Mouse (Mus musculus): ENCODE data around the gene Gpank1. TPM values are rescaled to one million over a fixed set of nuclear protein-coding genes. Genes with fewer than 3 reads are reported as not detected.

Gpank1 gene
- polyA plus RNA-seq, 2 experiments from 2014 or later = 60.4 to 70.2 TPM

- no peak for ATAC-seq
Measured at GRCm38 (mm10) chr17:35162121-35162520, 40.9 kb downstream of the Gpank1 start.

- ATAC-seq = no peak
Measured at GRCm38 (mm10) chr17:35162730-35163129, 41.5 kb downstream of the Gpank1 start.

- ATAC-seq = no peak
Measured at GRCm38 (mm10) chr17:35163326-35164081, 42.2 kb downstream of the Gpank1 start.

- no peak for ATAC-seq
Measured at GRCm38 (mm10) chr17:35164218-35164567, 42.9 kb downstream of the Gpank1 start.

GRCm38 (mm10) chr17:35164568-35165450 is 43.6 kb downstream of the Gpank1 start, which contains the start of gene Prrc2a:
Gene Prrc2a (minus strand): TSS chr17:35164897.
- ATAC-seq = peak; percentile 89

GRCm38 (mm10) chr17:35165451-35166155 is 44.3 kb downstream of the Gpank1 start:
- ATAC-seq = no peak

GRCm38 (mm10) chr17:35166352-35167035 is 45.2 kb downstream of the Gpank1 start:
- peak; percentile 9 for ATAC-seq

GRCm38 (mm10) chr17:35167794-35168193 is 46.5 kb downstream of the Gpank1 start:
- no peak for ATAC-seq

GRCm38 (mm10) chr17:35168541-35169207 is 47.4 kb downstream of the Gpank1 start:
- no peak for ATAC-seq

GRCm38 (mm10) chr17:35172445-35173234 is 51.4 kb downstream of the Gpank1 start:
- peak; percentile 44 for ATAC-seq

GRCm38 (mm10) chr17:35173329-35173728 is 52.1 kb downstream of the Gpank1 start:
- ATAC-seq = peak; percentile 80

Other genes starting within 250 kb of the Gpank1 start
- not detected for gene Zbtb12, start 242.0 kb upstream of the Gpank1 start, polyA plus RNA-seq (2017; shearing (Covaris generic))
- not detected for gene Gm20547, start 239.4 kb upstream of the Gpank1 start, polyA plus RNA-seq (2017; shearing (Covaris generic))
- under 1 TPM in 1 of 2 experiments, not detected in 1; 0.73 TPM for gene C2, start 223.2 kb upstream of the Gpank1 start, polyA plus RNA-seq (2017; shearing (Covaris generic))
- gene Ehmt2, start 223.0 kb upstream of the Gpank1 start, polyA plus RNA-seq (2017; shearing (Covaris generic)) = 10 to 100 TPM; 32.8 to 37.0 TPM
- not detected for gene Slc44a4, start 207.0 kb upstream of the Gpank1 start, polyA plus RNA-seq (2017; shearing (Covaris generic))
- gene Neu1, start 190.2 kb upstream of the Gpank1 start, polyA plus RNA-seq (2017; shearing (Covaris generic)) = 10 to 100 TPM; 18.6 to 19.9 TPM
- gene Hspa1b, start 162.2 kb upstream of the Gpank1 start, polyA plus RNA-seq (2017; shearing (Covaris generic)) = 1 to 10 TPM in 1 of 2 experiments, not detected in 1; 7.0 TPM
- gene Gm20481, start 151.5 kb upstream of the Gpank1 start, polyA plus RNA-seq (2017; shearing (Covaris generic)) = not detected
- 1 to 10 TPM in 1 of 2 experiments, under 1 TPM in 1; 0.17 to 5.1 TPM for gene Hspa1a, start 149.3 kb upstream of the Gpank1 start, polyA plus RNA-seq (2017; shearing (Covaris generic))
- gene Hspa1l, start 148.8 kb upstream of the Gpank1 start, polyA plus RNA-seq (2017; shearing (Covaris generic)) = under 1 TPM in 1 of 2 experiments, not detected in 1; 0.46 TPM
- 10 to 100 TPM; 45.5 to 61.3 TPM for gene Lsm2, start 139.6 kb upstream of the Gpank1 start, polyA plus RNA-seq (2017; shearing (Covaris generic))
- 10 to 100 TPM; 28.5 to 29.1 TPM for gene Vars, start 120.5 kb upstream of the Gpank1 start, polyA plus RNA-seq (2017; shearing (Covaris generic))
- under 1 TPM; 0.11 to 0.12 TPM for gene Vwa7, start 104.9 kb upstream of the Gpank1 start, polyA plus RNA-seq (2017; shearing (Covaris generic))
- 1 to 10 TPM; 1.8 to 2.1 TPM for gene Sapcd1, start 93.4 kb upstream of the Gpank1 start, polyA plus RNA-seq (2017; shearing (Covaris generic))
- 1 to 10 TPM; 1.3 to 1.6 TPM for gene Msh5, start 74.7 kb upstream of the Gpank1 start, polyA plus RNA-seq (2017; shearing (Covaris generic))
- gene Clic1, start 71.5 kb upstream of the Gpank1 start, polyA plus RNA-seq (2017; shearing (Covaris generic)) = 100 to 1,000 TPM; 464 to 670 TPM
- gene Ddah2, start 62.4 kb upstream of the Gpank1 start, polyA plus RNA-seq (2017; shearing (Covaris generic)) = 1 to 10 TPM in 1 of 2 experiments, under 1 TPM in 1; 0.36 to 1.8 TPM
- not detected for gene Ly6g6c, start 56.1 kb upstream of the Gpank1 start, polyA plus RNA-seq (2017; shearing (Covaris generic))
- not detected for gene Mpig6b, start 55.3 kb upstream of the Gpank1 start, polyA plus RNA-seq (2017; shearing (Covaris generic))
- not detected for gene Ly6g6e, start 44.6 kb upstream of the Gpank1 start, polyA plus RNA-seq (2017; shearing (Covaris generic))
- gene Ly6g6d, start 43.4 kb upstream of the Gpank1 start, polyA plus RNA-seq (2017; shearing (Covaris generic)) = not detected
- under 1 TPM in 1 of 2 experiments, not detected in 1; 0.29 TPM for gene Ly6g6f, start 35.8 kb upstream of the Gpank1 start, polyA plus RNA-seq (2017; shearing (Covaris generic))
- gene Abhd16a, start 32.2 kb upstream of the Gpank1 start, polyA plus RNA-seq (2017; shearing (Covaris generic)) = 10 to 100 TPM; 18.7 to 20.6 TPM
- not detected for gene Ly6g5c, start 13.2 kb upstream of the Gpank1 start, polyA plus RNA-seq (2017; shearing (Covaris generic))
- 1 to 10 TPM; 1.9 to 2.4 TPM for gene Ly6g5b, start 6.0 kb upstream of the Gpank1 start, polyA plus RNA-seq (2017; shearing (Covaris generic))
- gene Csnk2b, start 598 bp downstream of the Gpank1 start, polyA plus RNA-seq (2017; shearing (Covaris generic)) = 100 to 1,000 TPM; 274 to 355 TPM
- gene D17H6S53E, start 4.9 kb downstream of the Gpank1 start, polyA plus RNA-seq (2017; shearing (Covaris generic)) = 10 to 100 TPM; 22.6 to 26.3 TPM
- not detected for gene Apom, start 10.6 kb downstream of the Gpank1 start, polyA plus RNA-seq (2017; shearing (Covaris generic))
- gene Bag6, start 13.7 kb downstream of the Gpank1 start, polyA plus RNA-seq (2017; shearing (Covaris generic)) = 10 to 100 TPM; 26.2 to 34.1 TPM
- gene Prrc2a, start 43.4 kb downstream of the Gpank1 start, polyA plus RNA-seq (2017; shearing (Covaris generic)) = 10 to 100 TPM; 38.8 to 78.9 TPM
- 1 to 10 TPM in 1 of 2 experiments, under 1 TPM in 1; 0.91 to 1.9 TPM for gene Aif1, start 54.6 kb downstream of the Gpank1 start, polyA plus RNA-seq (2017; shearing (Covaris generic))
- gene Lst1, start 67.0 kb downstream of the Gpank1 start, polyA plus RNA-seq (2017; shearing (Covaris generic)) = 10 to 100 TPM in 1 of 2 experiments, 1 to 10 TPM in 1; 5.4 to 13.4 TPM
- 100 to 1,000 TPM; 134 to 383 TPM for gene Ltb, start 73.0 kb downstream of the Gpank1 start, polyA plus RNA-seq (2017; shearing (Covaris generic))
- 10 to 100 TPM; 21.5 to 21.6 TPM for gene Tnf, start 80.6 kb downstream of the Gpank1 start, polyA plus RNA-seq (2017; shearing (Covaris generic))
- gene Lta, start 83.9 kb downstream of the Gpank1 start, polyA plus RNA-seq (2017; shearing (Covaris generic)) = 10 to 100 TPM; 70.5 to 90.5 TPM
- gene Gm16181, start 99.4 kb downstream of the Gpank1 start, polyA plus RNA-seq (2017; shearing (Covaris generic)) = 1 to 10 TPM in 1 of 2 experiments, not detected in 1; 1.8 TPM
- 1 to 10 TPM; 2.3 to 4.0 TPM for gene Atp6v1g2, start 112.2 kb downstream of the Gpank1 start, polyA plus RNA-seq (2017; shearing (Covaris generic))
- 1 to 10 TPM; 3.4 to 4.4 TPM for gene Nfkbil1, start 114.3 kb downstream of the Gpank1 start, polyA plus RNA-seq (2017; shearing (Covaris generic))
- gene Ddx39b, start 120.3 kb downstream of the Gpank1 start, polyA plus RNA-seq (2017; shearing (Covaris generic)) = 100 to 1,000 TPM; 200 to 247 TPM
- gene H2-D1, start 141.3 kb downstream of the Gpank1 start, polyA plus RNA-seq (2017; shearing (Covaris generic)) = 1,000 to 10,000 TPM; 3,460 to 4,099 TPM
- gene H2-Q1, start 198.9 kb downstream of the Gpank1 start, polyA plus RNA-seq (2017; shearing (Covaris generic)) = not detected
- 1 to 10 TPM; 7.5 to 8.8 TPM for gene H2-Q2, start 220.8 kb downstream of the Gpank1 start, polyA plus RNA-seq (2017; shearing (Covaris generic))